Mouse (Mus musculus) heart, postnatal 0 days (tissue): Measurements from ENCODE around the gene Pik3ip1. TPM values are rescaled to one million over a fixed set of nuclear protein-coding genes. Genes with fewer than 3 reads are reported as not detected.

ENCODE experiments used
- ATAC-seq: fragments of 200-750 bp; cut with Nextera tagmentation; 2 replicates; pipeline ENCODE4 v1.8.0; 2017; ENCODE audit warnings: low read depth, moderate number of reproducible peaks, moderate library complexity; ENCODE audit not compliant: insufficient read depth
- DNase-seq: peaks from one replicate; pipeline ENCODE4 v3.0.0-alpha.2; 2016; ENCODE audit warnings: low spot score
- H3K27ac ChIP-seq: fragments of 300-500 bp; sonication (generic); 2 replicates; pipeline ENCODE4 v1.5.1; 2014; ENCODE audit warnings: low read depth, mild to moderate bottlenecking
- H3K27me3 ChIP-seq: fragments of 300-500 bp; sonication (generic); 2 replicates; pipeline ENCODE4 v1.6.1; 2014; ENCODE audit warnings: low read length, mixed read lengths; ENCODE audit not compliant: control insufficient read depth, insufficient read depth
- H3K36me3 ChIP-seq: fragments of 300-500 bp; sonication (generic); replicated peaks from 2 replicates; pipeline ENCODE4 v1.6.1; 2014; ENCODE audit warnings: low read length, mixed read lengths; ENCODE audit not compliant: control insufficient read depth, insufficient read depth
- H3K4me1 ChIP-seq: fragments of 300-500 bp; sonication (generic); 2 replicates; pipeline ENCODE4 v1.6.1; 2014; ENCODE audit warnings: antibody characterized with exemption; ENCODE audit not compliant: control insufficient read depth, insufficient read depth
- H3K4me2 ChIP-seq: fragments of 300-500 bp; sonication (generic); 2 replicates; pipeline ENCODE4 v1.6.1; 2014; ENCODE audit warnings: low read depth, mild to moderate bottlenecking, low read length, moderate library complexity
- H3K4me3 ChIP-seq: fragments of 300-500 bp; sonication (generic); 2 replicates; pipeline ENCODE4 v1.5.1; 2014; ENCODE audit warnings: low read depth, low read length
- H3K9ac ChIP-seq: fragments of 300-500 bp; sonication (generic); replicated peaks from 2 replicates; pipeline ENCODE4 v1.6.1; 2014; ENCODE audit warnings: low read depth, low read length, mixed read lengths
- H3K9me3 ChIP-seq: fragments of 300-500 bp; sonication (generic); replicated peaks from 2 replicates; pipeline ENCODE4 v1.6.1; 2016; ENCODE audit warnings: low read length; ENCODE audit not compliant: control insufficient read depth
- CTCF ChIP-seq: IDR thresholded peaks from 2 replicates; pipeline ENCODE4 v1.5.1; 2016; ENCODE audit warnings: antibody characterized with exemption, control low read depth, low read depth
- EP300 ChIP-seq: IDR thresholded peaks from 2 replicates; pipeline ENCODE4 v1.6.1; 2016; ENCODE audit warnings: antibody characterized with exemption, low read depth
- WGBS: fragments of 180-500 bp; shearing (Covaris S2); extraction: QIAGEN DNeasy Blood & Tissue Kit; methylation state at CpG from one replicate; pipeline ENCODE4 v1.1.7; 2014; 5-methylcytosine and 5-hydroxymethylcytosine counted together
- polyA plus RNA-seq: library from polyadenylated mRNA; unstranded; fragments of >200 nt; fragmentation: Nextera tagmentation; extraction: Ambion mirVana; gene quantifications from 2 replicates; pipeline ENCODE4 v1.2.1, GENCODE M21; 2015
- total RNA-seq: library from RNA; depleted of rRNA; stranded (reverse); fragments of >200 nt; gene quantifications from 2 replicates; pipeline ENCODE4 v1.2.3, GENCODE M21; 2014; ENCODE audit warnings: low replicate concordance

The Pik3ip1 gene
- total and polyA plus RNA-seq, 2 experiments from 2014 or later: 44.7 to 57.6 TPM

DNA sequence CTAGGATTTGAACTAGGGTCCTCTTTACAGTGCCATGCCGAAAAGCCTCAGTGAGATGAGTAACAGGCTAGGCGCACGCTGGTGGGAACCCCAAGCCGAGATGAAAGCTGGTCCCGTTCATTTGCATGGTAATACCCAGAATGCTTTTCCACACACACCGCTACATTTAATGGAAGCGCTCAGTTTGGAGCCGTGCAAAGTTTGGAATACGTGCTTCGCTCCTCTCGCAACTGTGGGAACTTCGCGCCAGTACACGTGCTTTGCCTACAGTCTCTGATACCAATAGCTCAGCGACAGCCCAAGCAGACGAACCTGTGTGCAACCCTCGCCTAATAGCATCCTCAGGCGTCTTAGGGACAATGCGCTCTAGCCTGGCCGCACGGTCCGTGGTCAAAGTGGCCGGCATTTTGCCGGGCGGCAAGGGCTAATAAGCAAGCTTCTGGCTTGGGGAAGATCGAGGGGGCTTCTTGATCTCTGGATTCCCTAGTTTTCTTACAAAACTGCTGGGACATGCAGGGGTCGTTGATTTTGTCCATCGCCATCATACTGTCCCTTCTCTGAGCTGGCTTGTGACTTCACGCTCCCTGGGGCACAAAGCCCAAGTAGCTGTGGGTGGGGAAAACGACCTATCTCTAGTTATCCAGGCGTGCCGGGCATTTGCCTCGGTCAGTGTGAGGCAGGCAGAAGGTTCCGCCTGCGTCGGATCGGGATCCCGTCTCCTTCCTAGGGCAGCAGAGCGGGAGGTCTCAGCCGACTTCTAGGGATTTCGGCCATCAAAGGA is 41.5 kb upstream of the Pik3ip1 start, which contains the start of gene Patz1:
Gene Patz1 (plus strand): TSS at position 354 of the 781 bp plus-strand sequence.
- ATAC-seq (peak; percentile 21), DNase-seq (peak; percentile 44)
- Histone ChIP-seq H3K4me3 (peak within 1 kb of the TSS; percentile 68), H3K36me3 (peaks cover 8% of the 10 kb centered on the region; the same call in 1 of the 2 replicates), H3K9ac (peak within 1 kb of the TSS; percentile 69), H3K27ac (peak within 1 kb of the TSS; percentile 98), H3K9me3 (no peaks in the 10 kb centered on the region), H3K27me3 (no peaks in the 10 kb centered on the region), H3K4me1 (peaks cover 32% of the 10 kb centered on the region), H3K4me2 (peak within 1 kb of the TSS; percentile 97)
- WGBS: under 1% methylated on average over 41 of the region's 41 CpGs
- no peak for TF ChIP-seq CTCF

- DNase-seq: peak; percentile 85
- Histone ChIP-seq H3K36me3 (peaks cover 14% of the 10 kb centered on the region), H3K27me3 (no peaks in the 10 kb centered on the region), H3K4me2 (peak overlapping the region; percentile 97), H3K27ac (peak overlapping the region; percentile 98), H3K4me3 (peak overlapping the region; percentile 68), H3K9me3 (no peaks in the 10 kb centered on the region), H3K9ac (peak overlapping the region; percentile 69), H3K4me1 (peaks cover 33% of the 10 kb centered on the region)
- no peak for TF ChIP-seq CTCF
- no peak for TF ChIP-seq EP300
- 0% methylated on average over 17 of the region's 40 CpGs for WGBS
- peak; percentile 80 for ATAC-seq
Measured at GRCm38 (mm10) chr11:3289302-3289802, 40.8 kb upstream of the Pik3ip1 start.

GRCm38 (mm10) chr11:3289803-3290639 is 40.2 kb upstream of the Pik3ip1 start:
- H3K36me3 ChIP-seq: peaks cover 20% of the 10 kb centered on the region
- H3K4me1 ChIP-seq: peaks cover 33% of the 10 kb centered on the region
- H3K27me3 ChIP-seq: no peaks in the 10 kb centered on the region
- TF ChIP-seq CTCF (peak; percentile 24), EP300 (peak; percentile 56; the same call in 1 of the 2 replicates)
- DNase-seq: peak; percentile 83
- WGBS: under 1% methylated on average over 77 of the region's 92 CpGs
- H3K27ac ChIP-seq: peak overlapping the region; percentile 98
- H3K4me3 ChIP-seq: peak overlapping the region; percentile 68
- peak; percentile 67 for ATAC-seq
- H3K4me2 ChIP-seq: peak overlapping the region; percentile 97
- H3K9me3 ChIP-seq: no peaks in the 10 kb centered on the region
- peak overlapping the region; percentile 69 for H3K9ac ChIP-seq

DNA sequence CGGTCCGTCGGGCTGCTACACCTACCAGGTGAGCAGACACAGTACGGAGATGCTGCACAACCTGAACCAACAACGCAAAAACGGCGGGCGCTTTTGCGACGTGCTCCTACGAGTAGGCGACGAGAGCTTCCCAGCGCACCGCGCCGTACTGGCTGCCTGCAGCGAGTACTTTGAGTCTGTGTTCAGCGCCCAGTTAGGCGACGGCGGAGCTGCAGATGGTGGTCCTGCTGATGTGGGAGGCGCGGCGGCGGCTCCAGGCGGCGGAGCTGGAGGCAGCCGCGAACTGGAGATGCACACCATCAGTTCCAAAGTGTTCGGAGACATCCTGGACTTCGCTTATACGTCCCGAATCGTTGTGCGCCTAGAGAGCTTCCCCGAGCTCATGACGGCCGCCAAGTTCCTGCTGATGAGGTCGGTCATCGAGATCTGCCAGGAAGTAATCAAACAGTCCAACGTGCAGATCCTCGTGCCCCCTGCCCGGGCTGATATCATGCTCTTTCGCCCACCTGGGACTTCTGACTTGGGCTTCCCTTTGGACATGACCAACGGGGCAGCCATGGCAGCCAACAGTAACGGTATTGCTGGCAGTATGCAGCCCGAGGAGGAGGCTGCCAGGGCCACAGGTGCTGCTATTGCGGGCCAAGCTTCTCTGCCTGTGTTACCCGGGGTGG is 39.4 kb upstream of the Pik3ip1 start:
- Histone ChIP-seq H3K27me3 (no peaks in the 10 kb centered on the region), H3K36me3 (peaks cover 27% of the 10 kb centered on the region), H3K27ac (peak overlapping the region; percentile 98), H3K9me3 (no peaks in the 10 kb centered on the region), H3K4me1 (peaks cover 33% of the 10 kb centered on the region), H3K4me2 (peak overlapping the region; percentile 97), H3K4me3 (peak overlapping the region; percentile 68), H3K9ac (peak overlapping the region; percentile 69)
- no peak for TF ChIP-seq EP300
- ATAC-seq (no peak), DNase-seq (peak; percentile 33)
- 1% methylated on average over 50 of the region's 50 CpGs for WGBS
